Mouse (Mus musculus) liver, postnatal 0 days (tissue): ENCODE measurements around the gene Saysd1.
"Not testable (repeated sequence)": the region's sequence is repeated elsewhere in the genome, so short reads cannot be mapped to it uniquely, and the experiment has no call there.

ENCODE experiments used
- CTCF ChIP-seq: sonication (generic); IDR thresholded peaks from 2 replicates; pipeline ENCODE4 v1.5.1; 2016; ENCODE audit warnings: antibody characterized with exemption, low read depth
- EP300 ChIP-seq: IDR thresholded peaks from 2 replicates; pipeline ENCODE4 v1.6.1; 2016; ENCODE audit warnings: antibody characterized with exemption, low read depth, mild to moderate bottlenecking

DNA sequence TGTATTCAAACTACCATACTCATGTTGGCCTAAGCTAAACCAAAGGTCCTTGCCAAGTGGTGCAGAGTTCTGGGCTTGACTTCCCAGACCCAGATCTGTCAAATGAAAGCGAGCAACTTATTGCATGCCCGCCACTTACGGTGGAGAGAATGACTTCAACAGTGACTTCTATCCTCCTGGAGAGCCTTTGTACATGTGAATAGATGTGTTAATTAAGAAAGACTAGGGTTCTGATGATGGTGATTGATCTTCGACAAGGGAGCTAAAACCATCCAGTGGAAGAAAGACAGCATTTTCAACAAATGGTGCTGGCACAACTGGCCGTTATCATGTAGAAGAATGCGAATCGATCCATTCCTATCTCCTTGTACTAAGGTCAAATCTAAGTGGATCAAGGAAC lies 110.9 kb downstream of the Saysd1 start:
- not testable (repeated sequence) for TF ChIP-seq CTCF, EP300
